Mouse (Mus musculus) spleen, adult 12 weeks (tissue): ENCODE measurements at regions not wholly inside any gene's neighbourhood (a gene's known extent, or its start where the extent isn't known, plus 50 kb on each side); places are given as distances from the start of the nearest gene placed in this dataset.
"Not testable (repeated sequence)": the region's sequence is repeated elsewhere in the genome, so short reads cannot be mapped to it uniquely, and the experiment has no call there.

Source experiments
- DNase-seq: peaks from one replicate; pipeline ENCODE4 v3.0.0; 2022; ENCODE audit warnings: low spot score

- DNase-seq = no peak
Measured at GRCm38 (mm10) chr4:45647514-45647913, 115.2 kb upstream of the Shb start.

- DNase-seq = no peak
Measured at GRCm38 (mm10) chr4:45642604-45643003, 110.3 kb upstream of the Shb start.

GRCm38 (mm10) chr4:45641272-45641671 is 109.0 kb upstream of the Shb start:
- no peak for DNase-seq

GRCm38 (mm10) chr4:45640713-45641112 is 108.4 kb upstream of the Shb start:
- DNase-seq = no peak

- no peak for DNase-seq
Measured at GRCm38 (mm10) chr4:45639397-45640034, 107.2 kb upstream of the Shb start.

GRCm38 (mm10) chr4:45638411-45638810 is 106.1 kb upstream of the Shb start:
- no peak for DNase-seq

- no peak for DNase-seq
Measured at GRCm38 (mm10) chr4:45631276-45632045, 99.2 kb upstream of the Shb start.

- DNase-seq = no peak
Measured at GRCm38 (mm10) chr4:45625633-45626032, 93.4 kb upstream of the Shb start.

GRCm38 (mm10) chr4:45622017-45622416 is 89.7 kb upstream of the Shb start:
- DNase-seq = no peak

GRCm38 (mm10) chr4:45617126-45617525 is 84.9 kb upstream of the Shb start:
- no peak for DNase-seq

- not testable (repeated sequence) for DNase-seq
Measured at GRCm38 (mm10) chr4:45613498-45613897, 81.2 kb upstream of the Shb start.

- DNase-seq = peak; percentile 4
Measured at GRCm38 (mm10) chr4:45612132-45612531, 79.9 kb upstream of the Shb start.

- DNase-seq = no peak
Measured at GRCm38 (mm10) chr4:45610937-45611336, 78.7 kb upstream of the Shb start.

- no peak for DNase-seq
Measured at GRCm38 (mm10) chr4:45606578-45606977, 74.3 kb upstream of the Shb start.

GRCm38 (mm10) chr4:45605681-45606080 is 73.4 kb upstream of the Shb start:
- no peak for DNase-seq

GRCm38 (mm10) chr4:45604271-45604800 is 72.1 kb upstream of the Shb start:
- no peak for DNase-seq

GRCm38 (mm10) chr4:45600520-45600919 is 68.2 kb upstream of the Shb start:
- DNase-seq = no peak

GRCm38 (mm10) chr4:45593435-45593991 is 61.2 kb upstream of the Shb start:
- no peak for DNase-seq

- no peak for DNase-seq
Measured at GRCm38 (mm10) chr4:45592766-45593165, 60.5 kb upstream of the Shb start.

- DNase-seq = no peak
Measured at GRCm38 (mm10) chr4:45591405-45592315, 59.4 kb upstream of the Shb start.

GRCm38 (mm10) chr4:45590836-45591235 is 58.6 kb upstream of the Shb start:
- no peak for DNase-seq

GRCm38 (mm10) chr4:45588322-45588721 is 56.1 kb upstream of the Shb start:
- no peak for DNase-seq
